Mouse (Mus musculus) lung, postnatal 36 days (tissue): ENCODE data around the gene Jak1.
"Not testable (repeated sequence)": the region's sequence is repeated elsewhere in the genome, so short reads cannot be mapped to it uniquely, and the experiment has no call there.

ENCODE experiments used
- DNase-seq: peaks from one replicate; pipeline ENCODE4 v3.0.0; 2022; ENCODE audit warnings: mixed read lengths

The Jak1 gene

GRCm38 (mm10) chr4:101275881-101276280 lies 10.8 kb upstream of the Jak1 start:
- no peak for DNase-seq

GRCm38 (mm10) chr4:101270734-101271133 lies 5.7 kb upstream of the Jak1 start:
- DNase-seq: no peak

GRCm38 (mm10) chr4:101268506-101268905 lies 3.4 kb upstream of the Jak1 start:
- DNase-seq: not testable (repeated sequence)

- no peak for DNase-seq
Observed at GRCm38 (mm10) chr4:101265523-101265922, 441 bp upstream of the Jak1 start.

GRCm38 (mm10) chr4:101263968-101264740 lies 928 bp downstream of the Jak1 start:
- DNase-seq: no peak

GRCm38 (mm10) chr4:101261596-101261995 lies 3.5 kb downstream of the Jak1 start:
- DNase-seq: no peak

- DNase-seq: no peak
Observed at GRCm38 (mm10) chr4:101260744-101261291, 4.3 kb downstream of the Jak1 start.

GRCm38 (mm10) chr4:101256526-101257210 lies 8.4 kb downstream of the Jak1 start:
- no peak for DNase-seq

GRCm38 (mm10) chr4:101254606-101255349 lies 10.3 kb downstream of the Jak1 start:
- DNase-seq: no peak

- peak; percentile 49 for DNase-seq
Observed at GRCm38 (mm10) chr4:101254015-101254414, 11.1 kb downstream of the Jak1 start.

GRCm38 (mm10) chr4:101252781-101253622 lies 12.1 kb downstream of the Jak1 start:
- DNase-seq: no peak

GRCm38 (mm10) chr4:101252016-101252415 lies 13.1 kb downstream of the Jak1 start:
- no peak for DNase-seq

GRCm38 (mm10) chr4:101249977-101250743 lies 14.9 kb downstream of the Jak1 start:
- DNase-seq: peak; percentile 52

GRCm38 (mm10) chr4:101247355-101247754 lies 17.7 kb downstream of the Jak1 start:
- no peak for DNase-seq

- no peak for DNase-seq
Observed at GRCm38 (mm10) chr4:101246569-101246968, 18.5 kb downstream of the Jak1 start.

GRCm38 (mm10) chr4:101244257-101245011 lies 20.6 kb downstream of the Jak1 start:
- DNase-seq: no peak

GRCm38 (mm10) chr4:101240875-101241173 lies 24.3 kb downstream of the Jak1 start:
- no peak for DNase-seq

GRCm38 (mm10) chr4:101240163-101240874 lies 24.8 kb downstream of the Jak1 start:
- DNase-seq: no peak

GRCm38 (mm10) chr4:101239313-101240162 lies 25.5 kb downstream of the Jak1 start:
- no peak for DNase-seq
